Mouse (Mus musculus) layer of hippocampus, adult 6 months (tissue): ENCODE data around the gene Olfr48. TPM values are rescaled to one million over a fixed set of nuclear protein-coding genes. Genes with fewer than 3 reads are reported as not detected.

Source experiments
- long read RNA-seq, 2 experiments: library from polyadenylated mRNA; unstranded; transcript quantifications; one replicate each; pipeline ENCODE4 v2.0.0; 2019 to 2020
- polyA plus RNA-seq: library from polyadenylated mRNA; unstranded; fragments of <200 nt; fragmentation: Nextera tagmentation; gene quantifications from 2 replicates; pipeline ENCODE4 v1.2.3, GENCODE M21; 2021

The Olfr48 gene
- not detected in 2 replicates for polyA plus RNA-seq
- long read RNA-seq, experiment 1 = 0 reads
- long read RNA-seq, experiment 2 = 0 reads

GRCm38 (mm10) chr2:89848105-89848504, at the start of gene Olfr48:
Olfr48 (minus strand) TSS chr2:89848205.

GRCm38 (mm10) chr2:89878137-89878536, 30.1 kb upstream of the Olfr48 start, which contains the start of gene Olfr1257:
Olfr1257 (plus strand) TSS chr2:89878437.

GRCm38 (mm10) chr2:89841455-89841854, 6.5 kb downstream of the Olfr48 start, which contains the start of gene Olfr1256:
Olfr1256 (minus strand) TSS chr2:89841555.

GRCm38 (mm10) chr2:89811751-89812150, 36.3 kb downstream of the Olfr48 start, which contains the start of gene Olfr1255:
Olfr1255 (plus strand) TSS chr2:89812051.

GRCm38 (mm10) chr2:89793519-89793918, 54.5 kb downstream of the Olfr48 start, which contains the start of gene Olfr1254:
Olfr1254 (minus strand) TSS chr2:89793619.

Other genes starting within 250 kb of the Olfr48 start
- not detected in 2 replicates for gene Olfr1247, start 234.1 kb downstream of the Olfr48 start, polyA plus RNA-seq
- not detected in 2 replicates for gene Olfr1248, start 230.0 kb downstream of the Olfr48 start, polyA plus RNA-seq
- not detected in 2 replicates for gene Olfr1249, start 213.2 kb downstream of the Olfr48 start, polyA plus RNA-seq
- not detected in 2 replicates for gene Olfr1250, start 186.7 kb downstream of the Olfr48 start, polyA plus RNA-seq
- gene Olfr1251, start 176.3 kb downstream of the Olfr48 start, polyA plus RNA-seq = not detected in 2 replicates
- gene Olfr1252, start 123.2 kb downstream of the Olfr48 start, polyA plus RNA-seq = not detected in 2 replicates
- gene Olfr1253, start 91.1 kb downstream of the Olfr48 start, polyA plus RNA-seq = not detected in 2 replicates
- not detected in 2 replicates for gene Olfr1254, start 54.6 kb downstream of the Olfr48 start, polyA plus RNA-seq
- not detected in 2 replicates for gene Olfr1255, start 36.2 kb downstream of the Olfr48 start, polyA plus RNA-seq
- not detected in 2 replicates for gene Olfr1256, start 6.7 kb downstream of the Olfr48 start, polyA plus RNA-seq
- not detected in 2 replicates for gene Olfr1257, start 30.2 kb upstream of the Olfr48 start, polyA plus RNA-seq
- gene Olfr1258, start 79.1 kb upstream of the Olfr48 start, polyA plus RNA-seq = not detected in 2 replicates
- gene Olfr1259, start 100.5 kb upstream of the Olfr48 start, polyA plus RNA-seq = not detected in 2 replicates
- not detected in 2 replicates for gene Olfr1260, start 126.1 kb upstream of the Olfr48 start, polyA plus RNA-seq
- not detected in 2 replicates for gene Olfr1261, start 143.0 kb upstream of the Olfr48 start, polyA plus RNA-seq
- not detected in 2 replicates for gene Olfr1262, start 151.9 kb upstream of the Olfr48 start, polyA plus RNA-seq
- gene Olfr1263, start 163.9 kb upstream of the Olfr48 start, polyA plus RNA-seq = not detected in 2 replicates
- gene Olfr1264, start 177.4 kb upstream of the Olfr48 start, polyA plus RNA-seq = not detected in 2 replicates
- not detected in 2 replicates for gene Olfr1265, start 187.1 kb upstream of the Olfr48 start, polyA plus RNA-seq
- gene Olfr140, start 215.4 kb upstream of the Olfr48 start, polyA plus RNA-seq = not detected in 2 replicates